Mouse (Mus musculus) CD4-positive, CD25-positive, alpha-beta regulatory T cell, adult 4 months (primary cell): ENCODE data around the gene 4930524B15Rik. TPM values are rescaled to one million over a fixed set of nuclear protein-coding genes. Genes with fewer than 3 reads are reported as not detected.

ENCODE experiments used
- polyA plus RNA-seq, 2 experiments: library from polyadenylated mRNA; unstranded; fragments of 100-300 nt; shearing (Covaris generic); gene quantifications; one replicate each; pipeline ENCODE4 v1.2.1; 2017

4930524B15Rik gene
- polyA plus RNA-seq, 2 experiments from 2014 or later = not detected

Other genes starting within 250 kb of the 4930524B15Rik start
- 1 to 10 TPM; 5.8 to 7.2 TPM for gene Cpeb4, start 93.4 kb upstream of the 4930524B15Rik start, polyA plus RNA-seq
- 10 to 100 TPM; 72.5 to 88.8 TPM for gene Nsg2, start 34.9 kb downstream of the 4930524B15Rik start, polyA plus RNA-seq
- gene Il9r, start 234.7 kb downstream of the 4930524B15Rik start, polyA plus RNA-seq = 10 to 100 TPM in 1 of 2 experiments, 1 to 10 TPM in 1; 5.8 to 10.0 TPM
- 10 to 100 TPM; 55.7 to 58.6 TPM for gene Snrnp25, start 239.8 kb downstream of the 4930524B15Rik start, polyA plus RNA-seq